Mouse (Mus musculus) limb, embryonic 11.5 days (tissue): ENCODE measurements around the gene Gna13. TPM values are rescaled to one million over a fixed set of nuclear protein-coding genes. Genes with fewer than 3 reads are reported as not detected.

Experiments used
- ATAC-seq: fragments of 200-750 bp; cut with Nextera tagmentation; 2 replicates; pipeline ENCODE4 v1.8.0; 2017; ENCODE audit warnings: low read depth; ENCODE audit not compliant: insufficient number of reproducible peaks, low FRiP score, low TSS enrichment
- DNase-seq: peaks from one replicate; pipeline ENCODE4 v3.0.0-alpha.2; 2015; ENCODE audit warnings: low spot score
- H3K27ac ChIP-seq: fragments of 300-500 bp; sonication (generic); replicated peaks from 2 replicates; pipeline ENCODE4 v1.5.1; 2014; ENCODE audit warnings: low read depth, mild to moderate bottlenecking, low read length
- H3K27me3 ChIP-seq: fragments of 300-500 bp; sonication (generic); 2 replicates; pipeline ENCODE4 v1.6.1; 2014; ENCODE audit warnings: mild to moderate bottlenecking, low read length, mixed read lengths; ENCODE audit not compliant: control insufficient read depth, insufficient read depth
- H3K36me3 ChIP-seq: fragments of 300-500 bp; sonication (generic); 2 replicates; pipeline ENCODE4 v1.6.1; 2014; ENCODE audit warnings: mild to moderate bottlenecking, low read length, moderate library complexity, mixed read lengths; ENCODE audit not compliant: control insufficient read depth, insufficient read depth
- H3K4me1 ChIP-seq: fragments of 300-500 bp; sonication (generic); 2 replicates; pipeline ENCODE4 v1.6.1; 2014; ENCODE audit warnings: low read length, mixed read lengths; ENCODE audit not compliant: control insufficient read depth, insufficient read depth
- H3K4me2 ChIP-seq: fragments of 300-500 bp; sonication (generic); 2 replicates; pipeline ENCODE4 v1.6.1; 2014; ENCODE audit warnings: low read depth, mild to moderate bottlenecking, moderate library complexity; ENCODE audit not compliant: severe bottlenecking
- H3K4me3 ChIP-seq: fragments of 300-500 bp; sonication (generic); 2 replicates; pipeline ENCODE4 v1.5.1; 2014; ENCODE audit warnings: low read depth, low read length
- H3K9ac ChIP-seq: fragments of 300-500 bp; sonication (generic); 2 replicates; pipeline ENCODE4 v1.6.1; 2014; ENCODE audit warnings: mild to moderate bottlenecking, low read length
- H3K9me3 ChIP-seq: fragments of 300-500 bp; sonication (generic); 2 replicates; pipeline ENCODE4 v1.6.1; 2016; ENCODE audit warnings: low read length; ENCODE audit not compliant: control insufficient read depth
- WGBS: fragments of 180-500 bp; shearing (Covaris S2); extraction: QIAGEN DNeasy Blood & Tissue Kit; methylation state at CpG from one replicate; pipeline ENCODE4 v1.1.7; 2014; 5-methylcytosine and 5-hydroxymethylcytosine counted together
- polyA plus RNA-seq: library from polyadenylated mRNA; unstranded; fragments of >200 nt; fragmentation: Nextera tagmentation; extraction: Ambion mirVana; gene quantifications from 2 replicates; pipeline ENCODE4 v1.2.1, GENCODE M21; 2014

The Gna13 gene
- polyA plus RNA-seq, 1 experiment from 2014 or later = 25.4 TPM

- no peak for ATAC-seq
- no peak overlapping the region for H3K27ac ChIP-seq
- 69% methylated on average over 1 of the region's 1 CpGs for WGBS
Observed at GRCm38 (mm10) chr11:109423294-109423693, 60.7 kb downstream of the Gna13 start.

GRCm38 (mm10) chr11:109425392-109426271 is 63.0 kb downstream of the Gna13 start, which contains the start of gene Amz2:
TSS of gene Amz2 (plus strand) at chr11:109425946.
- no peaks in the 10 kb centered on the region for H3K9me3 ChIP-seq
- under 1% methylated on average over 65 of the region's 65 CpGs for WGBS
- ATAC-seq (peak; percentile 95), DNase-seq (peak; percentile 100)
- H3K4me3 ChIP-seq = peak within 1 kb of the TSS; percentile 60
- H3K4me1 ChIP-seq = no peaks in the 10 kb centered on the region
- peak within 1 kb of the TSS; percentile 72 for H3K27ac ChIP-seq
- peak within 1 kb of the TSS; percentile 55 for H3K4me2 ChIP-seq
- H3K36me3 ChIP-seq = peaks cover 4% of the 10 kb centered on the region
- H3K27me3 ChIP-seq = no peaks in the 10 kb centered on the region
- peak within 1 kb of the TSS; percentile 82 for H3K9ac ChIP-seq

More at GRCm38 (mm10) chr11:109423294-109423693, 60.7 kb downstream of the Gna13 start:
- no peaks in the 10 kb centered on the region for H3K4me1 ChIP-seq
- no peaks in the 10 kb centered on the region for H3K9me3 ChIP-seq
- H3K9ac ChIP-seq = no peak overlapping the region
- no peak overlapping the region for H3K4me2 ChIP-seq
- DNase-seq = no peak
- H3K27me3 ChIP-seq = no peaks in the 10 kb centered on the region
- H3K4me3 ChIP-seq = no peak overlapping the region
- no peaks in the 10 kb centered on the region for H3K36me3 ChIP-seq

GRCm38 (mm10) chr11:109426272-109426586 is 63.6 kb downstream of the Gna13 start:
- Histone ChIP-seq H3K4me3 (peak overlapping the region; percentile 60), H3K36me3 (peaks cover 4% of the 10 kb centered on the region), H3K9ac (peak overlapping the region; percentile 82), H3K4me1 (no peaks in the 10 kb centered on the region), H3K4me2 (peak overlapping the region; percentile 55), H3K27me3 (no peaks in the 10 kb centered on the region), H3K9me3 (no peaks in the 10 kb centered on the region), H3K27ac (peak overlapping the region; percentile 72)
- DNase-seq = no peak
- 0% methylated on average over 11 of the region's 11 CpGs for WGBS
- no peak; the same call in 1 of the 2 replicates for ATAC-seq

GRCm38 (mm10) chr11:109427353-109427752 is 64.7 kb downstream of the Gna13 start:
- ATAC-seq = no peak
- H3K27ac ChIP-seq = no peak overlapping the region
- H3K9ac ChIP-seq = no peak overlapping the region
- H3K4me2 ChIP-seq = no peak overlapping the region
- no peaks in the 10 kb centered on the region for H3K4me1 ChIP-seq
- no peaks in the 10 kb centered on the region for H3K9me3 ChIP-seq
- H3K4me3 ChIP-seq = no peak overlapping the region
- no peak for DNase-seq
- peaks cover 4% of the 10 kb centered on the region for H3K36me3 ChIP-seq
- WGBS = 94% methylated on average over 5 of the region's 5 CpGs
- no peaks in the 10 kb centered on the region for H3K27me3 ChIP-seq

- H3K36me3 ChIP-seq = peaks cover 15% of the 10 kb centered on the region
Observed at GRCm38 (mm10) chr11:109434233-109434798, 71.7 kb downstream of the Gna13 start.

GRCm38 (mm10) chr11:109436889-109437288 is 74.3 kb downstream of the Gna13 start:
- Histone ChIP-seq H3K36me3 (peaks cover 11% of the 10 kb centered on the region), H3K9me3 (no peaks in the 10 kb centered on the region), H3K27me3 (no peaks in the 10 kb centered on the region), H3K9ac (no peak overlapping the region), H3K4me3 (no peak overlapping the region), H3K4me2 (no peak overlapping the region), H3K4me1 (no peaks in the 10 kb centered on the region), H3K27ac (no peak overlapping the region)
- ATAC-seq (no peak), DNase-seq (no peak)
- 75% methylated on average over 7 of the region's 8 CpGs for WGBS

More at GRCm38 (mm10) chr11:109434233-109434798, 71.7 kb downstream of the Gna13 start:
- Histone ChIP-seq H3K27ac (no peak overlapping the region), H3K9me3 (no peaks in the 10 kb centered on the region), H3K27me3 (no peaks in the 10 kb centered on the region), H3K9ac (no peak overlapping the region), H3K4me2 (no peak overlapping the region), H3K4me3 (no peak overlapping the region), H3K4me1 (no peaks in the 10 kb centered on the region)
- ATAC-seq (no peak), DNase-seq (no peak)
- 93% methylated on average over 16 of the region's 16 CpGs for WGBS

- peak overlapping the region; percentile 43; the same call in 1 of the 2 replicates for H3K4me3 ChIP-seq
- WGBS = 29% methylated on average over 5 of the region's 5 CpGs
- H3K36me3 ChIP-seq = peaks cover 10% of the 10 kb centered on the region
- H3K27ac ChIP-seq = no peak overlapping the region
- H3K4me2 ChIP-seq = peak overlapping the region; percentile 83; the same call in 1 of the 2 replicates
- DNase-seq (peak; percentile 25), ATAC-seq (no peak)
- no peaks in the 10 kb centered on the region for H3K4me1 ChIP-seq
- no peaks in the 10 kb centered on the region for H3K9me3 ChIP-seq
- H3K9ac ChIP-seq = no peak overlapping the region
- H3K27me3 ChIP-seq = no peaks in the 10 kb centered on the region
Observed at GRCm38 (mm10) chr11:109439209-109439608, 76.6 kb downstream of the Gna13 start.

GRCm38 (mm10) chr11:109439829-109440340 is 77.3 kb downstream of the Gna13 start:
- ATAC-seq (no peak), DNase-seq (peak; percentile 71)
- H3K27ac ChIP-seq = no peak overlapping the region
- WGBS = 1% methylated on average over 32 of the region's 32 CpGs
- H3K9me3 ChIP-seq = no peaks in the 10 kb centered on the region
- H3K9ac ChIP-seq = peak overlapping the region; percentile 57
- H3K36me3 ChIP-seq = peaks cover 5% of the 10 kb centered on the region; the same call in 1 of the 2 replicates
- peak overlapping the region; percentile 43 for H3K4me3 ChIP-seq
- no peaks in the 10 kb centered on the region for H3K4me1 ChIP-seq
- H3K27me3 ChIP-seq = no peaks in the 10 kb centered on the region
- H3K4me2 ChIP-seq = peak overlapping the region; percentile 83
